Mouse (Mus musculus) MEL (cell line): ENCODE results near the gene P2rx7. TPM values are rescaled to one million over a fixed set of nuclear protein-coding genes. Genes with fewer than 3 reads are reported as not detected.

Experiments
- DNase-seq: peaks from one replicate; pipeline ENCODE4 v3.0.0; 2011; ENCODE audit warnings: low read depth, low spot score
- H3K27ac ChIP-seq: 2 replicates; pipeline ENCODE4 v1.5.1; 2012; ENCODE audit warnings: low read depth, mild to moderate bottlenecking, control low read depth, low read length, moderate library complexity; ENCODE audit not compliant: control insufficient read depth
- H3K27me3 ChIP-seq, 2 experiments: fragments of 150-350 bp in 1 of 2; sonication (generic) in 1 of 2; 2 replicates each; pipeline ENCODE4 v1.6.1; 2012; ENCODE audit warnings: low read length in 2 of 2, mild to moderate bottlenecking in 2 of 2, improper control_type of control experiment in 1 of 2, moderate library complexity in 1 of 2; ENCODE audit not compliant: insufficient read depth in 2 of 2, control insufficient read depth in 1 of 2
- H3K36me3 ChIP-seq, 2 experiments: 2 replicates each; pipeline ENCODE4 v1.6.1; 2012 to 2014; ENCODE audit warnings: low read length in 2 of 2, improper control_type of control experiment in 1 of 2, inconsistent platforms in 1 of 2, mild to moderate bottlenecking in 1 of 2; ENCODE audit not compliant: insufficient read depth in 2 of 2, control insufficient read depth in 1 of 2
- H3K4me1 ChIP-seq, 2 experiments: fragments of 150-350 bp in 1 of 2; sonication (generic) in 1 of 2; 2 replicates each; pipeline ENCODE4 v1.6.1; 2012; ENCODE audit warnings: low read length in 2 of 2, improper control_type of control experiment in 1 of 2, mild to moderate bottlenecking in 1 of 2; ENCODE audit not compliant: insufficient read depth in 2 of 2, control insufficient read depth in 1 of 2
- H3K4me3 ChIP-seq, 2 experiments: fragments of 150-350 bp in 1 of 2; sonication (generic) in 1 of 2; 2 replicates each; pipeline ENCODE4 v1.5.1; 2012; ENCODE audit warnings: low read depth in 2 of 2, low read length in 2 of 2, mild to moderate bottlenecking in 2 of 2, moderate library complexity in 2 of 2, control low read depth in 1 of 2, improper control_type of control experiment in 1 of 2; ENCODE audit not compliant: control insufficient read depth in 1 of 2, insufficient read depth in 1 of 2
- H3K79me2 ChIP-seq: 2 replicates; pipeline ENCODE4 v1.6.1; 2012; ENCODE audit warnings: mild to moderate bottlenecking, low read length, moderate library complexity; ENCODE audit not compliant: control insufficient read depth, poor library complexity, insufficient read depth
- H3K9ac ChIP-seq: 2 replicates; pipeline ENCODE4 v1.6.1; 2012; ENCODE audit warnings: low read depth, mild to moderate bottlenecking, control low read depth, low read length, moderate library complexity; ENCODE audit not compliant: control insufficient read depth, poor library complexity, severe bottlenecking
- H3K9me3 ChIP-seq: fragments of 150-350 bp; sonication (generic); replicated peaks from 2 replicates; pipeline ENCODE4 v1.6.1; 2012; ENCODE audit warnings: mild to moderate bottlenecking, low read length, improper control_type of control experiment, moderate library complexity; ENCODE audit not compliant: insufficient read depth
- BHLHE40 ChIP-seq: IDR thresholded peaks from 2 replicates; pipeline ENCODE4 v1.6.1; 2012; ENCODE audit warnings: low read depth, mild to moderate bottlenecking, inconsistent platforms, low read length, improper control_type of control experiment, borderline replicate concordance
- CHD1 ChIP-seq: IDR thresholded peaks from 2 replicates; pipeline ENCODE4 v1.6.1; 2012; ENCODE audit warnings: low read depth, mild to moderate bottlenecking, inconsistent platforms, low read length, improper control_type of control experiment
- E2F4 ChIP-seq: IDR thresholded peaks from 2 replicates; pipeline ENCODE4 v1.6.1; 2011; ENCODE audit warnings: low read depth, low read length, improper control_type of control experiment, borderline replicate concordance
- GABPA ChIP-seq: IDR thresholded peaks from 2 replicates; pipeline ENCODE4 v1.6.1; 2012; ENCODE audit warnings: low read depth, mild to moderate bottlenecking, inconsistent platforms, low read length, improper control_type of control experiment, moderate library complexity
- HCFC1 ChIP-seq: IDR thresholded peaks from 2 replicates; pipeline ENCODE4 v1.6.1; 2012; ENCODE audit warnings: low read depth, mild to moderate bottlenecking, inconsistent platforms, low read length, improper control_type of control experiment, moderate library complexity
- JUND ChIP-seq: IDR thresholded peaks from 2 replicates; pipeline ENCODE4 v1.6.1; 2011; ENCODE audit warnings: low read depth, mild to moderate bottlenecking, improper control_type of control experiment, low read length
- KAT2A ChIP-seq: conservative IDR thresholded peaks from 2 replicates; pipeline ENCODE4 v1.6.1; 2012; ENCODE audit warnings: low read depth, low read length, improper control_type of control experiment, inconsistent platforms
- MAZ ChIP-seq: IDR thresholded peaks from 2 replicates; pipeline ENCODE4 v1.6.1; 2012; ENCODE audit warnings: low read depth, mild to moderate bottlenecking, inconsistent platforms, low read length, improper control_type of control experiment
- MYB ChIP-seq: IDR thresholded peaks from 2 replicates; pipeline ENCODE4 v1.6.1; 2011; ENCODE audit warnings: mild to moderate bottlenecking, low read depth, low read length, improper control_type of control experiment
- NELFE ChIP-seq: IDR thresholded peaks from 2 replicates; pipeline ENCODE4 v1.6.1; 2011; ENCODE audit warnings: low read depth, low read length, improper control_type of control experiment
- POLR2AphosphoS2 ChIP-seq: IDR thresholded peaks from 2 replicates; pipeline ENCODE4 v1.6.1; 2011; ENCODE audit warnings: low read length, improper control_type of control experiment
- POLR2AphosphoS5 ChIP-seq: IDR thresholded peaks from 2 replicates; pipeline ENCODE4 v1.6.1; 2012; ENCODE audit warnings: low read depth, borderline replicate concordance, mild to moderate bottlenecking, inconsistent platforms, low read length, moderate library complexity, mixed read lengths
- RAD21 ChIP-seq: IDR thresholded peaks from 2 replicates; pipeline ENCODE4 v1.6.1; 2011; ENCODE audit warnings: mild to moderate bottlenecking, low read depth, low read length, improper control_type of control experiment
- RCOR1 ChIP-seq: IDR thresholded peaks from 2 replicates; pipeline ENCODE4 v1.6.1; 2012; ENCODE audit warnings: low read depth, mild to moderate bottlenecking, inconsistent platforms, low read length, improper control_type of control experiment
- TAL1 ChIP-seq: IDR thresholded peaks from 2 replicates; pipeline ENCODE4 v1.6.1; 2012; ENCODE audit warnings: mild to moderate bottlenecking, inconsistent platforms, low read length, moderate library complexity, mixed read lengths
- TBP ChIP-seq: IDR thresholded peaks from 2 replicates; pipeline ENCODE4 v1.8.0; 2011; ENCODE audit warnings: low read depth, low read length, improper control_type of control experiment
- TCF12 ChIP-seq: IDR thresholded peaks from 2 replicates; pipeline ENCODE4 v1.6.1; 2014; ENCODE audit warnings: low read depth, mild to moderate bottlenecking, inconsistent platforms, low read length, improper control_type of control experiment, moderate library complexity
- USF1 ChIP-seq: IDR thresholded peaks from 2 replicates; pipeline ENCODE4 v1.6.1; 2014; ENCODE audit warnings: low read depth, mild to moderate bottlenecking, inconsistent platforms, low read length, improper control_type of control experiment, moderate library complexity
- ZMIZ1 ChIP-seq: IDR thresholded peaks from 2 replicates; pipeline ENCODE4 v1.6.1; 2012; ENCODE audit warnings: low read depth, mild to moderate bottlenecking, inconsistent platforms, low read length, improper control_type of control experiment, moderate library complexity
- polyA plus RNA-seq, 2 experiments: library from polyadenylated mRNA; stranded (reverse) in 1 of 2; unstranded in 1 of 2; fragments of >175 nt in 1 of 2; fragments of >200 nt in 1 of 2; gene quantifications; 2 replicates each; pipeline versions ENCODE4 v1.2.1 to v1.2.4; 2012; ENCODE audit warnings: low replicate concordance in 2 of 2, low read depth in 1 of 2; ENCODE audit not compliant: insufficient read length in 2 of 2, insufficient read depth in 1 of 2, missing spikeins in 1 of 2
- total RNA-seq: library from RNA; depleted of rRNA; stranded (reverse); fragments of 300-350 nt; gene quantifications from 2 replicates; pipeline ENCODE4 v1.2.3, GENCODE M21; 2012

P2rx7 gene
- total and polyA plus RNA-seq, 3 experiments, result 29.3 to 254 (median 40.8) TPM

- no peaks in the 10 kb centered on the region for H3K27me3 ChIP-seq
- no peaks in the 10 kb centered on the region for H3K79me2 ChIP-seq
- peaks cover 0 to 13% of the 10 kb centered on the region in 2 experiments; a peak in 3 of 4 replicates for H3K36me3 ChIP-seq
- H3K27ac ChIP-seq, result no peak overlapping the region
- no peak overlapping the region for H3K4me3 ChIP-seq
- TF ChIP-seq RAD21 (no peak), USF1 (no peak), E2F4 (no peak), ZMIZ1 (no peak), TBP (no peak), GABPA (no peak), MYB (no peak), HCFC1 (no peak), KAT2A (no peak), TCF12 (no peak)
- no peak for DNase-seq
- H3K4me1 ChIP-seq, result peaks cover 13 to 15% of the 10 kb centered on the region in 2 experiments
- no peak overlapping the region for H3K9ac ChIP-seq
- H3K9me3 ChIP-seq, result no peaks in the 10 kb centered on the region
Measured at GRCm38 (mm10) chr5:122656808-122657207, 13.1 kb downstream of the P2rx7 start.

- no peak overlapping the region for H3K27ac ChIP-seq
- H3K4me3 ChIP-seq, result no peak overlapping the region
- no peaks in the 10 kb centered on the region for H3K79me2 ChIP-seq
- no peaks in the 10 kb centered on the region for H3K9me3 ChIP-seq
- TF ChIP-seq ZMIZ1 (no peak), RAD21 (no peak), POLR2AphosphoS5 (no peak), CHD1 (no peak), TAL1 (no peak), JUND (no peak), POLR2AphosphoS2 (no peak), MAZ (no peak), NELFE (no peak), BHLHE40 (no peak), RCOR1 (no peak)
- no peaks in the 10 kb centered on the region for H3K27me3 ChIP-seq
- H3K4me1 ChIP-seq, result peaks cover 0 to 11% of the 10 kb centered on the region in 2 experiments; a peak in 3 of 4 replicates
- H3K36me3 ChIP-seq, result peaks cover 3 to 8% of the 10 kb centered on the region in 2 experiments
- DNase-seq, result no peak
- no peak overlapping the region for H3K9ac ChIP-seq
Measured at GRCm38 (mm10) chr5:122662501-122662900, 18.8 kb downstream of the P2rx7 start.
